Mouse (Mus musculus): Measurements from ENCODE around the gene Gm6169.
"Not testable (repeated sequence)": the region's sequence is repeated elsewhere in the genome, so short reads cannot be mapped to it uniquely, and the experiment has no call there.

Gm6169 gene

DNA sequence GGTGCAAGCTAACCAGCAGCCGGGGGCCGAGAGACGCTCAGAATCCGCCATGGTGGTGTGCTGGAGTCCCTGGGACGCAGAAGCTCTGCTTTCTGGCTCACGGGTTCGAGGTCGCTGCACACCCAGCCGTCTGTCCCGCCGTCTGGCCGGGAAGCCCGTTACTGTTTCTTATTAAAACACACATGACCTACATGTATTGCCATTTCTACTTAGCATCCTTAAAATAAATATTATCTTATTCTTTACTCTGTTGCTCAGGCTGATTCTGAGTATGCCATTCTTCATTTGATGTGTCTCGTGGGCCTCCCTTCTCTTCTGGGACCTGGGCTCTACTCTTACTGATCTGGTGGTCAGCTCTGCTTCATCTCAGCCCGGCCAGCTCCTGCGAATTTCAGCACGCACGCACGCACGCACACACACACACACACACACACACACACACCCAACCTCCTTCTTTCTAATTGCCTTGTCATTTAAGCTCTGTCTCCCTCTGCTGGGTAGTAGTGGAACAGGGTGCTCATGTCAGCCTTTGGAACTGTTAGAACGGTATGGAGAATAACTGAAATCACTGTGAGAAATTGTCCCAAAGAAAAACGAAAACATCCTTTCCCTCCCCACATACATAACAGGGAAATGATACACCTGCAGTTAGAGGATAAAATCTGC, at the start of gene Gm6169:
Gm6169 (minus strand) TSS at position 51 of the 666 bp plus-strand sequence.
- peak; percentile 51 for DNase-seq

DNA sequence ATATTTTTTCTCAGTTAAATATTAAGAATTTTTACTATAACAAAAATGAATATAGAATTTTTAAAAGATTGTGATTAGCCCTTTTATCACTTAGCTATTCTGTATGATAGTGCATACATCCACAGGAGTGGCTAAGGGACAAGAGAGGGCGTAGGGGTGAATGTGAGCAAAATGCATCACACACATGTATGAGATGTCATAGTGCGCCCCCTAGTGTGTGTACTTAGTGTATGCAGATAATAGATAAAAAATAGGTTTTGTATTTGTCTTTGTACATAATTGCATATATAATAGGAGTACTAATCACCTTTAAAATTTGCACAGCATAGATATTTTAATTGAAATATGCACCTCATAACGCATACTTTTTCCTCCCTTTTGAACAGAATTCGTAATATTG, 46.8 kb upstream of the Gm6169 start:
- peak; percentile 63 for DNase-seq

DNA sequence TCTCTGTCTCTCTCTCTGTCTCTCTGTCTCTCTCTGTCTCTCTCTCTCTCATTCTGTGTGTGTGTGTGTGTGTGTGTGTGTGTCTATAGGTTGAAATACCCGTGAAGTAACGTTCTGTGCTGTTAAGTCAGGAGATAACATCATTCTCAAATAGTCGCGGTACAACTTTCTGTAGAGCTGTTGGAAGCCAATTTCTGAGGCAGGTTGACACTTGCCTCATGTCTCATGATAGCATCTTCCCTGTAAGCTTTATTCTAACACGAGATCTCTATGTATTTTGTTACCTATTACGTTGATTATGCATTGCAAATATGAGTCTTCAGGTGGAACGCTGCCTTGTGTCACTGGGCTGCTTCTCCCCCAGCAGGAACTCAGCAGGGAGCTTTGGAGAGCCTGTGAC, 43.3 kb upstream of the Gm6169 start:
- no peak for DNase-seq

DNA sequence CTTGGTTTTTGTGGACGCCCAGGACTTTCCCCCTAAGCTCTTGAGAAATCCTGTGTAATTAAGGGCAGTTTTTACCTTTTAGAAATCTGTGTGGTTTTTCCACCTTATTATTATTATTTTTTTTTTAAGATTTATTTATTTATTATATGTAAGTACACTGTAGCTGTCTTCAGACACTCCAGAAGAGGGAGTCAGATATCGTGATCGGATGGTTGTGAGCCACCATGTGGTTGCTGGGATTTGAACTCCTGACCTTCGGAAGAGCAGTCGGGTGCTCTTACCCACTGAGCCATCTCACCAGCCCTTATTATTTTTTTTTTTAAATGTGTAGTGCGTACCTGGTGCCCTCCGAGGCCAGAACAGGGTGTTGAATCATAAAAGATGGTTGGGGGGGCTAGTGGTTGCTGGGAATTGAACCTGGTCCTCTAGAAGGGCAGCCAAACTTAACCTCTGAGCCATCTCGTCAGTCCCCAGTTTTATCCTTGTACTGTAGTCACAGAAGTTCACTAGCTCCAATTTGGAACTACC, 39.4 kb upstream of the Gm6169 start:
- not testable (repeated sequence) for DNase-seq

DNA sequence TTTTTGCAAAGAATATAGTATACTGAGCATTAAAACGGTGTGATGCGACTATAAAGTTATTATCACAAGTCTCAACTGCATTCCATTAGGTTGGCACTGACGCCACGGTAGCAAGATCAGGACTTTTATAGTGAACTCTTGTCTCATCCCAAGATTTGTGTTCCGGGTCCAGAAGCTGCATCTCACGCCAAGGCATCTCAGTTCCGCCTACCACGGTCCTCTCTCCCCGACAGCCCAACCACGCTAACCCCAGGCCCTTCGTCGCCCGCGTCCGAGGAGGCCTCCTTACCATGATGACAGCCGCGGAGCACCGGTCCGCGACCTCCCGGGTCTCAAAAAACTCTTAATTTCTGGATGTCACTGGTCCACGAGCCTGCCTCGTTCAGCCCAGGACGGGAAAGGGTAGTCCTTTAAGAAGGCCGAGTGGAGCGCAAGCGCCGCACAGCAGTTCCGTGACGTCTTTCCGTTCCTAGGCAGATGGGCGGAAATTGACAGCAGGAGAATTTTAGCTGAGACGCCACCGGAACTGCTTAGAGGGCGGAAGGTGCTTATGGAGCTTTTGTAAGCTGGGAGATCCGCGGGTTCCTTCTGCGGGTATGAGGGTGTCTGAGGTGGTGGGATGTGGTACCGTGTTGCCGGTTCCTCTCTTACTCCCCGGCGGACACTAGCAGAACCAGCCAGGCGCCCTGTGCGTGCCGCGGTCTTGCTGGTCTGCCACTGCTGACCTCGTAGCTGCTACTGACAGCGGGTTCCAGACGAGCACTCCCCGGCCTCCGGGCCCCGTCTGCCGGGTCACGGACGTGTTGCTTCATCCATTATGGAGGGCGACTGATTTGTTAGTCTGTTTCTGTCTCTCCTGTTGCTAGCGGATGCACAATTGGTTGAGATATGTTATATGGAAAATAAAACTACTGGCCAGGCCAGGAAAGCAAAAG, 38.7 kb upstream of the Gm6169 start, which contains the start of the genes Gfm2 and Nsa2:
Gfm2 (plus strand) TSS at position 472 of the 935 bp plus-strand sequence.
Nsa2 (minus strand) TSS at position 472 of the 935 bp plus-strand sequence.
- peak; percentile 94 for DNase-seq

DNA sequence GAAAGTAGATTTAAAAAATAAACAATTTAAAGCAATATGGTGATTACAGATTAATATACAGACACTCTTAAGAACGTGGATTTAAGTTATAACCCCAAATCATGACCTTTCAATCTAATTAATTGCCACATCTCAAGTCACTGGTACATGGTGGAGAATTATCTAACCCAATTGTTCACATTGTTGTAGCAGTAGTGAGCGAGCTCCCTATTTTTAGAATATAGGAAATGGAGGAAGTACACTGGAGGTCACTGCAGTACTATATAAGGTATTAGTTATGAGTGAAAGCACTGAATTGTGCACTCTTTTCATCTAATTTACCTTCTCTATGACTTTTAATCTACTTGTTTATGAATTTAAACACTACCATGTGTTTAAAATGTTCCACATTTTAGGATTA, 31.4 kb upstream of the Gm6169 start:
- DNase-seq = not testable (repeated sequence)

DNA sequence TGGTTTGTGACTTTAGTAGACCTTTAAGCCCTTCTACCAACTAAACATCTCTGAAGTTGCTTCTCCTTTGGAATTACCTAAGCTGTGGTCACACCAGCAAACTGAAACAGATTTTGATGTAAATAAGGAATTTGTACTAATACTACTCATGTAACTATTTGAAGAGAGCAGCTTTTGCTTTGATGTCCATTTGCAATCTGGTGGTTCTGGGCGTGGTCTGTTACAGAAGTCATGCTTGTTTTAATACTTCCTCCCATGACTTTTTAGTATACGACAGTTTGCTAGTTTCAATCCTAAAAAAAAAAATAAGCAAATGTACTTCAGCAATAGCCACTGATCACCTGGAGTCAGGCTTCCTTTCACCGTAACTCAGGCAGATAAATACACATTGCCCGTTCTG, 30.6 kb upstream of the Gm6169 start:
- not testable (repeated sequence) for DNase-seq

DNA sequence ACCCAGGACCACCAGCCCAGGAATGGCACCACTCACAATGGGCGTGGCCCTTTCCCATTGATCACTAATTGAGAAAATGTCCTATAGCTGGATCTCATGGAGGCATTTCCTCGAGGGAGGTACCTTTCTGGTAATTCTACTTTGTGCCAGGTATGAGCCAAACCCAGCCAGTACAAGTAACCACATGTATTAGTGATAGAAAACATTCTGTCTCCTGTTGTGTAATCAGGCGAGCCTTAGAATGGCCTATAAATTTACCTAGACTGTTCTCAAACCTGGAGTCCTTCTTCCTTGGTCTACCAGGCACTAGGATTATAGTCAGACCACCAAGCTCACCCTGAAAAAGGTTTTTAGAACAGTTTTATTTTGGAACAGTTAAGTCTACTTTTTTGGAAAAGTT, 22.3 kb upstream of the Gm6169 start:
- DNase-seq = no peak

DNA sequence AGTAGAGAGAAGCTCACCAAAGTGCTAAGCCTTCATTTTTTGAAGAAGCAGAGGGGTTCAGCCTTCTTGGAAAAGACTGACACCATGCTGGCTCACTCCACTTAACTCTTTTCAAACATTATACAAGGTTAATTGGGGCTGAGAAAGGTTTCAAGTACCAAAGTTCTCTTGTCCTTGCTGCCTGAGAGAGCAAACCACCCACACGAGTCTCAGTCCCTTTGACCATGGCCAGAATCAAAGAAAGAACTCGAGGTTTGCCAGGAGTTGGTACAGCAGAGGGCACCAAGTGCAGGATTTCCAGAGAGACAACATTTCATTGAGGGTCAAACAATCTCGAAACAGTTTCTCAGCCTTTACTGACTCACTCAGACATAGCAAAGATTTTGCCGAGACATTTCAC, 10.0 kb upstream of the Gm6169 start:
- DNase-seq = no peak

DNA sequence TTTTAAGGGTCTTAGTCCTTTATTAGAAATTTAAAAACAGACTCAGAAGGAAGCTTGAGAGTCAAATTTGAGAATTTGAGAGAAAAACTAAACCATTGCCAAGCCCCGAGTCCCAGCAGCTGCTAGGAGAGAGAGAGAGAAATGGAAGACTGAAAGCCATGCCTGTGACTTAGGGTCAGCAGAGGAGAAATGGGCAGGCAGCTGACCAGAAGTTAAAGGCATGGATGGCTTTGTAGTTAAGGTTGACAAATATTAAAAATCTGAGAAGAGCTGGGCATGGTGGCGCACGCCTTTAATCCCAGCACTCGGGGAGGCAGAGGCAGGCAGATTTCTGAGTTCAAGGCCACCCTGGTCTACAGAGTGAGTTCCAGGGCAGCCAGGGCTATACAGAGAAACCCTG, 8.7 kb upstream of the Gm6169 start:
- DNase-seq = not testable (repeated sequence)

DNA sequence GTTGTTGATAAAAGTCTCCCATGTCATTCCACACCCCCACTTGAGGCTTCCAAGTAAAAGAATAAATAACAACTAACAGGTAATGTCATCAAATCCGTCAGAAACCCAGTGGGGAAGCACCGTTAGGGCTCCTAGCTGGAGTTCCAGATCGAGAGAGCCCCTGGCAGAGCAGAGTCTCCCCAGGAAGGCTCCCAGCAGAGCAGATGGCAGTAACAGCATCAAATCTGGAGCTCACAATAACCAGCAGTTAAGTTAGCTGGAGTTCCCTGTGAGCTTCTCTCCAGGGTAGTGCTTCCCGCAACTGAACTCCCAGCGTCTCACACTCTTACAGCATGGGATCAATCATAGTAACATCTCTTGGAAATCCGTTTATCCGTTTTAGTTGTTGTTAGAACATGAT, 6.0 kb upstream of the Gm6169 start:
- DNase-seq = no peak

DNA sequence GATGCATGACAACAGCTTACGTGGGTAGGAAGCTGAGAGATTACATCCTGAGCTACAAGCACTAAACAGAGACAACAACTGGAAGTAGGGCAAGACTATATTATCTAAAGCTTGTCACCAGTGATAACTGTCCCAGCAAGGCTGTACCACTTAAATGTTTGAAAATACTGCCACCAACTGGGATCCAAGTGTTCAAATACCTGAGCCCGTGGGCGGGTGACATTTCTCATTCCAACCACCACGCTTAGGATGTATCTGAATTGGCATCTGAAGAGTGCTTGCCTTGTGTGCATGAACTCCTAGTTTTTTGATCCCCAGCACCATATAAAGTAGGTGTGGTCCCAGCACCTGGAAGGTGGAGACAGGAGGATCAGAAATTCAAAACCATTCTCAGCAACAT, 3.3 kb downstream of the Gm6169 start:
- no peak for DNase-seq

DNA sequence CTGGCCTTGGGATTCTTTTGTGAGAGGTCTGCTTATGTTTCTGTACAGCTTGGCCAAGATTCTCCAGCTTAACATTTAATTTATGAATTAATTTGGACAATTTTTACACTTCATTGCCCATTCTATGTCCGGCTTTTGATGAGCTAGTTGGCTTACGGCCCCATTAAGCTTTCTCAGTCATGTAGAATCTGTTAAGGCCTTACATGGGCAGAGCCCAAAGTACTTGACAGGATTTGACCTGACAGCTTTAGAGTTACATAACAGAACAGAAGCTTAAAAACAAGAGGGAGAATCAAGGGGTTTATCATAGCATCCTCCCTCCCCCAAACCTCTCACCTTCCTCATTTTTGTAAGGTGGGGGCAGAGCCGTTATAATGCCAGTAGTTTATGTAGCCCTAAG, 10.9 kb downstream of the Gm6169 start:
- no peak for DNase-seq

DNA sequence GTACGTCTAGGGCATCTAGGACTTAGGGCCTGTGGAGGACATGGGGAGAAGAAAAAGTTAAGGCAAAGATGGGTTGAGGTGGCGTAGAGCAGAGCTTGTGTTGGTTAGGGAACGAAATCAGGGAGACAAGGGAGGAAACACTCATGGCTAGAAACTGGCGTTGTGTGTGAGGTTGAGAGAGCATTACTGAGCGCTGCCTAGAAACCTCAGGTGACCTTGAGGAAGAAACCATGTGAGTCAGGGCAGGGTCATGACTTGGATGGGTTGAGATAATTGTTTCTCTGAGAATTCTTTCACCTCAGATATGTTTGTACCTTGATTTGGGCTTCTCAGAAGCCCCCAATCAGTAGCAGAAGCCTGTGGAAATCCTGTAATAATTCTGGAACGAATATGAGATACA, 11.6 kb downstream of the Gm6169 start:
- no peak for DNase-seq

DNA sequence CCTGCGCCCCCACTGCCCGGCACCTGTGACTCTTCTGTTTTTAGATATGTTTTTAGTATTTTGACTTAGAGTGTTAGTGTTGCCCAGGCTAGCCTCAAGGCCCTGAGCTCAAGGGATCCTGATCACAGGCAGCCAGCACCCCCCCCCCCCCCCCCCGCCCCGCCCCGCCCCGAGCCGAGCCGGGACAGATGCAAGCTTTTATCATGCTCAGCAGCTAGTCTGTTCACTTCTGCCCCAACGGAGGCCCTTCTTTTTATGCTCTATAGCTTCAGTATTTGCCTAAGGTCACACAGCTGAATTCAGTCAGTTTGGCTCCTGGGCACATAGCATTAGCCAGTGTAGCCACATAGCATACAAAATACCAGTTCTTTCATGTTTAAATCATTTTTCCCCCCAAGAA, 12.7 kb downstream of the Gm6169 start:
- DNase-seq = no peak

DNA sequence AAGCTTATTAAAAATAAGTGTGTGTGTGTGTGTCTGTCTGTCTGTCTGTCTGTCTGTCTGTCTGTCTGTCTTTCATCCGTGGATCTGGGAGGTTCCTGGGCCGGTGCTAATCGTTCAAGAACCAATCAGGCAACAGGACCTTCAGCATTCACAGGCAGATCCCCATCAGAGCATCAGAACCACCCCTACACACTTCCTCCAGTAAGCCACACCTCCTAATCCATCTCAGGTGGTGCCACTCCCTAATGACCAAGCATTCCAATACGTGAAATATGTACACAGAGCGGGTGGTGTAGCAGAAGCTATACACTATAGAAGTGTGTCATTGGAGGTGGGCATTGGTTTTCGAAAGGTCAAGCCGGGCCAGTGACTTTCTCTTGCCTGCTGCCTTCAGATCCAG, 16.6 kb downstream of the Gm6169 start:
- no peak for DNase-seq

DNA sequence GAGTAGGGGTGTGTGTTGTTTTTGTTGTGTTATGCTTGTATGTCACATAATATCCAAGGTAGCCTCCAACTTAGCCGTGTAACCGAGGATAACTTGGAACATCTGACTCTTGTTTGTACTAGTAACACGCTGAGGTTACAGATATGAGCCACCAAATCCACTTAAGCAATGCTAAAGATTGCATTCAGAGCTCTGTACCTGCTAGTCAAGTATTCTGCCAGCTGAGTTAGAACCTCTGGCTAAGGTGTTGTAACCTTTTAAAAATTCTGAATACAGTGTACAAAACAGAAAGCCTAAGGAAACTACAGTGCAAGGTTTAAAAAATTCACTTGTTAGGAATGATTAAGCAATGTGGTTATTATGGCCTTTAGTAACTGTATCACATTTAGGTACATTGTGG, 18.4 kb downstream of the Gm6169 start:
- DNase-seq = no peak

DNA sequence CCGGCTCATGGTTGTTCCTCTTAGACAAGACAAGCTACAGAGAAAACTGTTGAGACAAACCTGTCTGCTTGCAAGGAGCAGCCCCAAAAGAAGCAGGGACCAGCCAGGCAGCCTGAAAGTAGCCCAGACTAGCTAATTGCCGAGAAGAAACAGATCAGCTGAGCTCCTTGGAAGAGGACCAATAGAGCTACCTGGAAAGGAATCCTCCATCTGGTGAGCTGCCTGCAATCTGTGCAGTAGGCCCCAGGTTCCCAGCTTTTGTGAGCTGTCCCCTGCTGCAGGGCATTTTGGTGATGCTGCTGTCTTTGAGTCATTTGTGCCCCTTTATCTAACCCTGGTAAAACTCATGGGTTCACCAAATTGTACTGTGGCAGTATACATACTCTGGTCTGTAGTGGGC, 18.8 kb downstream of the Gm6169 start:
- DNase-seq = no peak

DNA sequence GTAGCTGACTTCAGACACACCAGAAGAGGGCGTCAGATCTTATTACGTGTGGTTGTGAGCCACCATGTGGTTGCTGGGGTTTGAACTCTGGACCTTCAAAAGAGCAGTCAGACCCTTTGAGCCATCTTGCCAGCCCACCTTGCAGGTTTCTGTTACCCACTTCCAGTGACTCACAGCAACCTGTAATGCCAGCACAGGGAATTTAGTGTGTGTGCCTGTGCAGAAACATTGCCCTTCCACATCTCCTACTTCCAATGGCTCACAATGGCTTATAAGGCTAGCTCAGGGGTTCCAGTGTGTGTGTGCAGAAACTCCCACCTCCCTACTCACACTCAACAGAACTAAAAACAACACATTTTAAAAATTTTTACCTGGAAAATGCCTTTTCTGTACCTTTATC, 21.5 kb downstream of the Gm6169 start:
- DNase-seq = no peak

DNA sequence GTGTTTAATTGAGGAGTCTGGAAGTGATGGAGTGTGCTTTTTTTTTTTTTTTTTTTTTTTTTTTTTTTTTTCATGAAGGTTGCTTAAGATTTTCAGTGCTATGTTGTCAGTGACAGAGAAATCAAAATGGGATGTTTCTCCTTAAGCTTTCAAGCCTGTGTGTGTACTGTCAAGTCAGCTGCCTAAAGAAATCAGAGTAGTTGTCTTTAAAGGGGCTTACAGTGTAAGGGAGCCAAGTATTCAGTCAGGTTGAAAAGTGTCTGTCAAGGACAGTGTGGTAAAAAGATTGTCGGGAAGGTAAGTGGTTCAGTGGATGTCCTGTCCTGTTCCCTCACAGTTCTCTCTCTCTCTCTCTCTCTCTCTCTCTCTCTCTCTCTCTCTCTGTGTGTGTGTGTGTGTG, 25.5 kb downstream of the Gm6169 start:
- no peak for DNase-seq

DNA sequence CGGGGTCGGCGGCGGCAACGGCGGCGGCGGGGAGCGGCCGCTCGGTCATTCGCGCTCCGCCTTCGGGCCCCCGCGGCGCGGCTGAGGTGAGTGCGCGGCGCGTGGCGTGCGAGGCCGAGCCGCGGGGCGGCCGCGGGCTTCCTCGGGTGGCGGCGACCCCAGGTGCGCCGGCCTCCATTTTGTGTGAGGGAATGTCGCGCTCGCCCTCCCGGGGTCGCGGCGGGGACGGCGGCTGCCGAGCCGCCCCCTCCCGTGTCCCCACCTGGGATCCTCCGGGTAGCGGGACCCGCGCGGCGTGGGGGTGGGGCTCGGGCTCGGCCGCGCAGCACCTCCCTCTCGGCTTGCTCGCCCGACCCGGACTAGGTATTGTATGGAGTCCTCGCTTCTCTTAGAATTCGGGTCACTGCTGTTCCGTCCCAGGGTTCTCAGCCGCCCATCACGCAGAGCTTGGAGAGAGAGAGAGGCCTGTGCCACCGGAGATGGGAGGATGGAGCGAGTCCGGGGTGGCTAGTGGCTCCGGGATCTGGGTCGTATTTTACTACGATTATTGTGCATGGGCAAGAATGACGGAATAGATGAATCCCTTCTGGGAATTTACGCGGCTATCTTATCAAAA, 27.3 kb downstream of the Gm6169 start:
- no peak for DNase-seq

DNA sequence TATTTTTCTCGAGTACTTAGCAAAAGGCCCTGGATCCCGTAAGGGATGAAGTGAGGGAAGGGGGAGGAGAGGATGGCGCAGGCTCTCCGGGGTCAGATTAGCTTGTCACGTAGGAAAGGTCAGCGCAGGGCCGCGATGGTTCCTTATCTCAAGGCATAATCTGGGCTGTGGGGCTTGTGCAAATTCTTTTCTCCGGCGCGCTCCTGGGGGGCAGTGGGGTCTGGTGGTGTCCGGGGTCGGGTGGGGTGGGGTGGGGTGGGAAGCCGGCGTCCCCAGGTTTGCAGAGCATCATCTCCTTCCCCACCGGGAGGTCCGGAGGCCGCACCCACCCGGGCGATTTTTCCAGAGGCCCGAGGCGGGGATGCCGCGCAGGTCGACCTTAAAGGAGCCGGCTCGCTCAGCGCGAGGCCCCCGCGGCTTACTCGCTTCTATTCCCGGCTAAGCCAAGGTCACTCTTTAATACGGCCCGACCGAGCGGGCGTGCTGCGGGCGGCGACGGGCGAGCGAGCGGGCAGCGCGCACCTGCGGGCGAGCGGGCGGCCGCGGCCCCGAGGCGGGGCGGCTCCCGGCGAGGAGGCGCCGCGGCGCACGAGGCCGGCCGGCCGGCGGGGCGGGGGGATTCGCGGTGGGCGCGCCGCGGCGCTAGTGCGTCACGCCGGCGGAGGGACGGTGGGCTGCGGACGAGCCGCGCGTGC, 28.0 kb downstream of the Gm6169 start:
- no peak for DNase-seq

DNA sequence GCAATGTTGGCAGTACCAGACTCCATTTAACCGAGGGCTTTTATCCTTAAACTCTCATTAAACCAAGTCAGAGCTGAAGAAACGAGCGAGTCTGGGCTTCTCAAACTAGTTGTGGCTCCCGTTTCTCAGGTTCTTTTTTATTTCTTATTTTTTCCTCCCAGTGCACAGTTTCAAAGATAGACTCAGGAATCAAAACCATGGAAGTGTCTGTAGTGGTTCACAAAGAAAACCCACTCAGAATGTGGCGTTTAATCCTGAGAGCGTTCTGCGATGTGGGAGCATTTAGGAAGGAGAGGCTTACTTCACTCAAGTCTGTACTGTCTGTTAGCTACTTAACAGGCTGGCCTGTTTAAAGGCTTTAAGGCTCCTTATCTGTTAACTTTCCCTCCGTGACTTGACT, 30.9 kb downstream of the Gm6169 start:
- no peak for DNase-seq

Measured in lung, postnatal 36 days (tissue).